Mouse (Mus musculus) cerebellum, adult 2 months (tissue): ENCODE measurements around the gene Pld2. TPM values are rescaled to one million over a fixed set of nuclear protein-coding genes. Genes with fewer than 3 reads are reported as not detected.

Experiments
- DNase-seq, 2 experiments: peaks; one replicate each; pipeline ENCODE4 v3.0.0; 2021
- H3K27ac ChIP-seq: fragments of 200-500 bp; 2 replicates; pipeline ENCODE4 v1.5.1; 2012; ENCODE audit warnings: low read length, control low read depth, inconsistent platforms; ENCODE audit not compliant: insufficient read depth
- H3K27me3 ChIP-seq: fragments of 200-500 bp; 2 replicates; pipeline ENCODE4 v1.6.1; 2012; ENCODE audit warnings: inconsistent platforms, mild to moderate bottlenecking, low read length, moderate library complexity; ENCODE audit not compliant: control insufficient read depth, insufficient read depth
- H3K4me1 ChIP-seq: fragments of 200-500 bp; 2 replicates; pipeline ENCODE4 v1.6.1; 2011; ENCODE audit warnings: low read length; ENCODE audit not compliant: control insufficient read depth, insufficient read depth
- H3K4me3 ChIP-seq: fragments of 200-500 bp; replicated peaks from 2 replicates; pipeline ENCODE3; 2011; ENCODE audit warnings: mild to moderate bottlenecking, low read depth, low read length, control low read depth; ENCODE audit not compliant: insufficient read depth
- CTCF ChIP-seq: fragments of 200-500 bp; IDR thresholded peaks from 2 replicates; pipeline ENCODE4 v1.5.1; 2011; ENCODE audit warnings: low read depth, mild to moderate bottlenecking, control low read depth, low read length, moderate library complexity, borderline replicate concordance; ENCODE audit not compliant: insufficient read depth
- POLR2A ChIP-seq: fragments of 200-500 bp; IDR thresholded peaks from 2 replicates; pipeline ENCODE4 v1.6.1; 2011; ENCODE audit warnings: low read length, control low read depth, borderline replicate concordance; ENCODE audit not compliant: insufficient read depth
- WGBS: fragments of 180-500 bp; shearing (Covaris S2); methylation state at CpG from one replicate; pipeline ENCODE4 v1.1.7; 2018; 5-methylcytosine and 5-hydroxymethylcytosine counted together
- polyA plus RNA-seq: library from polyadenylated mRNA; depleted of rRNA; stranded (reverse); fragments of >200 nt; gene quantifications from 2 replicates; pipeline ENCODE4 v1.2.3, GENCODE M21; 2012

Gene Pld2
- polyA plus RNA-seq, 1 experiment, result 21.3 TPM

DNA sequence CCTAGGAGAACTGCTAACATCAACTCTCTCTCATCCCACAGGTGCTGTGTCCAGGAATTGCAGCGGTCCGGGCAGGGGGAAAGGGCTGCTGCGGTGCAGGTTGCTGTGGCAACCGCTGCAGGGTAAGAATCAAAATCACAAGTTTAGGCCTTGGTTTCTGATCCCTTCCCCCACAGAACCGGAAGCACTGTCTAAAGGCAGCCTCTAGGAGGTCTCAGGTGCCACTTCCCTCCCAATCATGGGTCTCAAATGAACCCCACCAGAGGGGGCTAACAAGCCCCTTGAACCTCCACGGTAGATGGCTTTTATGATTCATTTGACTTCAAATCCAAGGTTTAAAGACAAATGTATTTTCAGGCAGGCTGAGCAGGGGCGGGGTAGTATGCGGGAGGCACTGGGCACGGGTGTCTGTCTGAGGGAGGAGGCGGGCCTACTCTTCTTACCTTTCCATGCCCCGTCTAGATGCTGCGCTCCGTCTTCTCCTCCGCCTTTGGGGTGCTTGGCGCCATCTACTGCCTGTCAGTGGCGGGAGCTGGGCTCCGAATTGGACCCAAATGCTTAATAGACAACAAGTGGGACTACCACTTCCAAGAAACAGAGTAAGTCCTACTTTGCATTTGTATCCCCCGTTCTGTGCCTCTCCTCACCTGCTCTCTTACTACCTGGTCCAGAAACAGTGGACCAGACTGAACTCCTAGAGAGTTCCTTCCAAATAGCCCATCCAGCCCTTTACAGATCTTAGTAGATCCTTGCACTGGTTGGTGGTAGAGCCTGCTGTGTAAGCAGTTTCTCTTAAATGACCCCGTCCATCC is 29.9 kb upstream of the Pld2 start:
- H3K4me3 ChIP-seq, result no peak overlapping the region
- WGBS, result 11% methylated on average over 19 of the region's 19 CpGs
- no peaks in the 10 kb centered on the region for H3K4me1 ChIP-seq
- no peaks in the 10 kb centered on the region for H3K27me3 ChIP-seq
- TF ChIP-seq POLR2A (no peak), CTCF (peak; percentile 87)
- peak; percentile 49 to 58 for DNase-seq
- H3K27ac ChIP-seq, result no peak overlapping the region

DNA sequence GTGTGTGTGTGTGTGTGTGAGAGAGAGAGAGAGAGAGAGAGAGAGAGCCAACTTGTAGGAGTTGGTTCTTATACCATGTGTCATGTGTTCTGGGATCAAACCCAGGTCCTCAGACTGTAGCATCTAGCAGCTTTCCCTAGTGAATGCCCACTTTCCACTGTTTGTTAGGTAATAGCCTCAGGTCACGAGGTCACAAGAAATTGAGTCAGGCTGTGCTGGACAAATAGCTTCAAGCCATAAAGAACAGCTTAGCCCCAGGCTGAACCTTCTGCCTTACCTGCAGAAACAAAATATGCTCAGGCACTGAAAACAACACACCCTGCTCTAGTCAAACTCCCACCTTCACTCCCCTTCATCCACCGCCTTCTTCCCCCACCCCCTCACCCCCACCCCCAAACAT is 28.6 kb upstream of the Pld2 start:
- WGBS, result 81% methylated on average over 2 of the region's 2 CpGs
- Histone ChIP-seq H3K27ac (no peak overlapping the region), H3K4me1 (no peaks in the 10 kb centered on the region), H3K4me3 (no peak overlapping the region), H3K27me3 (no peaks in the 10 kb centered on the region)
- no peak for TF ChIP-seq POLR2A
- no peak for DNase-seq

- DNase-seq, result no peak
- Histone ChIP-seq H3K27ac (no peak overlapping the region), H3K4me3 (no peak overlapping the region), H3K27me3 (no peaks in the 10 kb centered on the region), H3K4me1 (no peaks in the 10 kb centered on the region)
- TF ChIP-seq CTCF (no peak), POLR2A (no peak)
- WGBS, result 87% methylated on average over 7 of the region's 7 CpGs
These were observed 28.0 kb upstream of the Pld2 start for GRCm38 (mm10) chr11:70511825-70512224.

- Histone ChIP-seq H3K27me3 (no peaks in the 10 kb centered on the region), H3K4me1 (no peaks in the 10 kb centered on the region), H3K4me3 (no peak overlapping the region), H3K27ac (no peak overlapping the region)
- no peak for DNase-seq
- WGBS, result 79% methylated on average over 7 of the region's 7 CpGs
- no peak for TF ChIP-seq POLR2A
- no peak for TF ChIP-seq CTCF
These were observed 27.0 kb upstream of the Pld2 start for GRCm38 (mm10) chr11:70512709-70513342.

DNA sequence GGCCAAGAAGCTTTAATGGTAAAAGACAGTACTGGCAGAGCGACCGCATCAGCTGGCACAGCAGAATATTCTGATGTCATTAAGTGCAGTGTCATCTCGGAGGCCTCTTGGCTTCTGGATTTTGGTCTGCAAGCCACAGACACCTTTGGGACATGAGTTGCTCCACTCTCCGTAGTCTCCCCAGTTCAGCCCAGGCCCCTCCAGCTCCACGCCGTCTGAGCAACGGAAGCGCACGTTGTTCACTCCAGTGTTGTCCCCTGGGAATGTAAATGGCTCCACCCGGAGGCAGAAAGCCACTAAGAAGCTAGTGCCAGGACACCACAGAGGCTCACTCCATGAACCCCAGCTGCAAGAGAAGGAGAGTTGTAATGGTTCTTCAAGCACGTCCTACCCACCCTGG is 26.3 kb upstream of the Pld2 start:
- no peak for TF ChIP-seq CTCF
- no peak for TF ChIP-seq POLR2A
- WGBS, result 14% methylated on average over 11 of the region's 11 CpGs
- Histone ChIP-seq H3K4me3 (no peak overlapping the region), H3K4me1 (no peaks in the 10 kb centered on the region), H3K27ac (no peak overlapping the region), H3K27me3 (no peaks in the 10 kb centered on the region)
- DNase-seq, result no peak

DNA sequence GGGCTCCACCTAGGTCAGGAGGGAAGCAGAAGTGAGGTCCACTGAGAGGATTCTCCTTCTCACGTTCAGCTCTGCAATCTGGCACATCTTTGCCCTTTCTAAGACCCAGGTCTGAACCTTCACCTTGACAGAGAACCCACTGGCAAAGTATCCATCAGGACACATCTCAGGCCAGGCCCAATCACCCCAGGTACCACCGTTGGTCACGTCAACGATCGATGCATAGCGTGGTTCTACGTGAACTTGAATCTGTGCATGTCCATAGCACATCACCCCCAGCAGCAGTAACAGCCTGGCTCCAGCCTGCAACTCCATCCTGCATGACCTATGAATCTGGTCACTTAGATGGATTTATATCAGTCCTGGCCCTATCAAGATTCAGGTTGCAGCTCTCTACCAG is 25.6 kb upstream of the Pld2 start, which contains the start of gene Vmo1:
Gene Vmo1, minus strand, starts transcription at position 329 of the 400 bp plus-strand sequence.
- H3K27ac ChIP-seq, result no peak within 1 kb of the TSS
- H3K27me3 ChIP-seq, result no peaks in the 10 kb centered on the region
- no peak for DNase-seq
- 87% methylated on average over 7 of the region's 7 CpGs for WGBS
- no peaks in the 10 kb centered on the region for H3K4me1 ChIP-seq
- TF ChIP-seq CTCF, result no peak
- TF ChIP-seq POLR2A, result no peak
- no peak within 1 kb of the TSS for H3K4me3 ChIP-seq

- TF ChIP-seq POLR2A, result no peak
- peak; percentile 35; the same call in 1 of the 2 replicates for TF ChIP-seq CTCF
- no peak overlapping the region for H3K27ac ChIP-seq
- H3K4me3 ChIP-seq, result no peak overlapping the region
- H3K27me3 ChIP-seq, result no peaks in the 10 kb centered on the region
- 22% methylated on average over 2 of the region's 2 CpGs for WGBS
- peaks cover 3% of the 10 kb centered on the region; the same call in 1 of the 2 replicates for H3K4me1 ChIP-seq
- DNase-seq, result peak in 1 of 2 experiments; percentile 24
These were observed 23.5 kb upstream of the Pld2 start for GRCm38 (mm10) chr11:70516352-70516751.

DNA sequence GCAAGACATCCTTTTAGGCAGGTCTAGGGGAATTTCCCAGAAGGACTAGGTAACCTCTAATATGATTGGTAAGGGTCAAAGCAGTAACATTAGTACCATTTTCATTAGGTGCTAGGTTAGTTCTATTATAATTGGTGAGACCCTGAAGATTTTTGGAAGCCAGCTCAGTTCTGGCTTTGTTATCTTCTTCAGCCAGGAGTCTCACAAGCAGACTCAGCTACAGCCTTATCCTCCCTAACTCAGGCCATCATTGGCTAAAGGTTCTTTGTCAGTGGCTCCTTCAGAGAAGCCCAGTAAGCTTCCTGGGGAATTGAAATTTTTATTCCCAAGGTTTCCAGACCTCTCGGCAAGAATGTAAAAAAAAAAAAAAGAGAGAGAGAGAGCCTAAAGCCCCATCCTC is 21.4 kb upstream of the Pld2 start:
- H3K27me3 ChIP-seq, result no peaks in the 10 kb centered on the region
- no peak for TF ChIP-seq CTCF
- WGBS, result 77% methylated on average over 1 of the region's 1 CpGs
- H3K4me1 ChIP-seq, result peaks cover 3% of the 10 kb centered on the region; the same call in 1 of the 2 replicates
- H3K27ac ChIP-seq, result no peak overlapping the region
- H3K4me3 ChIP-seq, result no peak overlapping the region
- DNase-seq, result no peak
